Mouse (Mus musculus) heart, embryonic 11.5 days (tissue): ENCODE results near the gene Hist1h2bj. TPM values are rescaled to one million over a fixed set of nuclear protein-coding genes. Genes with fewer than 3 reads are reported as not detected.

Source experiments
- microRNA-seq: library from miRNA; unstranded; fragments of <30 nt; microRNA quantifications from one replicate; pipeline ENCODE4, GENCODE M21; 2016; ENCODE audit warnings: borderline number of aligned reads
- polyA plus RNA-seq: library from polyadenylated mRNA; unstranded; fragments of >200 nt; fragmentation: Nextera tagmentation; extraction: Ambion mirVana; gene quantifications from 2 replicates; pipeline ENCODE4 v1.2.1, GENCODE M21; 2014

The Hist1h2bj gene
- polyA plus RNA-seq, 1 experiment from 2014 or later: 7.5 TPM

Small RNAs within 50 kb of the gene (microRNA-seq; reads per million reads assigned to microRNA genes)
- not detected for gene Gm26300
- gene Gm44390: 0.41 reads per million
- gene Gm44486: 0.20 reads per million

Other genes with a start within 250 kb of the Hist1h2bj start
- 9.4 and 11.6 TPM in 2 replicates for gene Hist1h2bq, start 233.0 kb upstream of the Hist1h2bj start, polyA plus RNA-seq
- gene Hist1h2ao, start 232.7 kb upstream of the Hist1h2bj start, polyA plus RNA-seq: not detected in 2 replicates
- gene Hist1h4m, start 231.5 kb upstream of the Hist1h2bj start, polyA plus RNA-seq: not detected in 2 replicates
- gene Hist1h4n, start 211.0 kb upstream of the Hist1h2bj start, polyA plus RNA-seq: 7.1 and 10.5 TPM in 2 replicates
- gene Hist1h2ap, start 209.7 kb upstream of the Hist1h2bj start, polyA plus RNA-seq: 2,147 and 2,559 TPM in 2 replicates
- 10.3 and 12.3 TPM in 2 replicates for gene Hist1h2br, start 209.5 kb upstream of the Hist1h2bj start, polyA plus RNA-seq
- gene Zfp184, start 98.1 kb upstream of the Hist1h2bj start, polyA plus RNA-seq: 6.7 and 7.6 TPM in 2 replicates
- gene Pom121l2, start 62.0 kb upstream of the Hist1h2bj start, polyA plus RNA-seq: not detected in 2 replicates
- 0.24 and 0.66 TPM in 2 replicates for gene Prss16, start 33.5 kb upstream of the Hist1h2bj start, polyA plus RNA-seq
- gene Hist1h2ah, start 7.6 kb upstream of the Hist1h2bj start, polyA plus RNA-seq: 10.1 TPM in 1 of 2 replicates, not detected in the other
- gene Hist1h2bk, start 7.3 kb upstream of the Hist1h2bj start, polyA plus RNA-seq: 2.2 and 3.9 TPM in 2 replicates
- gene Hist1h4i, start 1.9 kb upstream of the Hist1h2bj start, polyA plus RNA-seq: 12.1 and 15.7 TPM in 2 replicates
- 12.3 and 19.7 TPM in 2 replicates for gene Hist1h2ag, start 270 bp upstream of the Hist1h2bj start, polyA plus RNA-seq
- not detected in 2 replicates for gene Vmn1r188, start 41.2 kb downstream of the Hist1h2bj start, polyA plus RNA-seq
- not detected in 2 replicates for gene Vmn1r189, start 62.6 kb downstream of the Hist1h2bj start, polyA plus RNA-seq
- not detected in 2 replicates for gene Vmn1r191, start 140.8 kb downstream of the Hist1h2bj start, polyA plus RNA-seq
- not detected in 2 replicates for gene Vmn1r192, start 147.9 kb downstream of the Hist1h2bj start, polyA plus RNA-seq
- not detected in 2 replicates for gene Vmn1r193, start 179.9 kb downstream of the Hist1h2bj start, polyA plus RNA-seq
- gene Vmn1r194, start 201.0 kb downstream of the Hist1h2bj start, polyA plus RNA-seq: not detected in 2 replicates
- not detected in 2 replicates for gene Vmn1r195, start 227.3 kb downstream of the Hist1h2bj start, polyA plus RNA-seq
- gene Vmn1r196, start 246.7 kb downstream of the Hist1h2bj start, polyA plus RNA-seq: not detected in 2 replicates